Mouse (Mus musculus) neural tube, embryonic 11.5 days (tissue): ENCODE data around the gene Mia. TPM values are rescaled to one million over a fixed set of nuclear protein-coding genes. Genes with fewer than 3 reads are reported as not detected.

Source experiments
- ATAC-seq: fragments of 200-750 bp; cut with Nextera tagmentation; 2 replicates; pipeline ENCODE4 v1.8.0; 2017; ENCODE audit warnings: moderate number of reproducible peaks, mild to moderate bottlenecking, moderate TSS enrichment, moderate library complexity; ENCODE audit not compliant: insufficient read depth, low FRiP score, low TSS enrichment
- DNase-seq: peaks from one replicate; pipeline ENCODE4 v3.0.0-alpha.2; 2015; ENCODE audit warnings: low spot score
- H3K27ac ChIP-seq: fragments of 300-500 bp; sonication (generic); 2 replicates; pipeline ENCODE4 v1.5.1; 2014; ENCODE audit warnings: low read depth, mild to moderate bottlenecking, low read length
- H3K27me3 ChIP-seq: fragments of 300-500 bp; sonication (generic); 2 replicates; pipeline ENCODE4 v1.6.1; 2014; ENCODE audit warnings: mild to moderate bottlenecking, low read length, mixed read lengths; ENCODE audit not compliant: control insufficient read depth, insufficient read depth
- H3K36me3 ChIP-seq: fragments of 300-500 bp; sonication (generic); 2 replicates; pipeline ENCODE4 v1.6.1; 2014; ENCODE audit warnings: mild to moderate bottlenecking, low read length, moderate library complexity, mixed read lengths; ENCODE audit not compliant: control insufficient read depth, insufficient read depth
- H3K4me1 ChIP-seq: fragments of 300-500 bp; sonication (generic); 2 replicates; pipeline ENCODE4 v1.6.1; 2014; ENCODE audit warnings: low read length, mixed read lengths; ENCODE audit not compliant: control insufficient read depth, insufficient read depth
- H3K4me2 ChIP-seq: fragments of 300-500 bp; sonication (generic); 2 replicates; pipeline ENCODE4 v1.6.1; 2014; ENCODE audit warnings: low read depth, mild to moderate bottlenecking, moderate library complexity
- H3K4me3 ChIP-seq: fragments of 300-500 bp; sonication (generic); 2 replicates; pipeline ENCODE4 v1.5.1; 2014; ENCODE audit warnings: low read depth, low read length
- H3K9ac ChIP-seq: fragments of 300-500 bp; sonication (generic); 2 replicates; pipeline ENCODE4 v1.6.1; 2014; ENCODE audit warnings: mild to moderate bottlenecking, low read length
- H3K9me3 ChIP-seq: fragments of 300-500 bp; sonication (generic); 2 replicates; pipeline ENCODE4 v1.6.1; 2016; ENCODE audit warnings: low read length; ENCODE audit not compliant: control insufficient read depth
- WGBS: fragments of 180-500 bp; shearing (Covaris S2); extraction: QIAGEN DNeasy Blood & Tissue Kit; methylation state at CpG from one replicate; pipeline ENCODE4 v1.1.7; 2014; 5-methylcytosine and 5-hydroxymethylcytosine counted together
- polyA plus RNA-seq: library from polyadenylated mRNA; unstranded; fragments of >200 nt; fragmentation: Nextera tagmentation; extraction: Ambion mirVana; gene quantifications from 2 replicates; pipeline ENCODE4 v1.2.1, GENCODE M21; 2014

Mia gene
- polyA plus RNA-seq, 1 experiment from 2014 or later, result 0.60 TPM

- Histone ChIP-seq H3K27me3 (no peaks in the 10 kb centered on the region), H3K4me3 (peak within 1 kb of the TSS; percentile 72), H3K4me2 (peak within 1 kb of the TSS; percentile 63), H3K36me3 (0 out of 2 replicates have a peak, but pooled peaks cover 2% of the 10 kb centered on the region), H3K4me1 (peaks cover 20% of the 10 kb centered on the region), H3K27ac (peak within 1 kb of the TSS; percentile 94), H3K9ac (peak within 1 kb of the TSS; percentile 87), H3K9me3 (no peaks in the 10 kb centered on the region)
- ATAC-seq, result peak; percentile 77
- WGBS, result 2% methylated on average over 44 of the region's 61 CpGs
- DNase-seq, result peak; percentile 94
Observed at GRCm38 (mm10) chr7:27166614-27167474, 14.1 kb downstream of the Mia start, which contains the start of gene Egln2. Gene Egln2 (minus strand): TSS chr7:27166802.

GRCm38 (mm10) chr7:27166229-27166613, 14.7 kb downstream of the Mia start:
- Histone ChIP-seq H3K9me3 (no peaks in the 10 kb centered on the region), H3K36me3 (0 out of 2 replicates have a peak, but pooled peaks cover 3% of the 10 kb centered on the region), H3K4me1 (peaks cover 20% of the 10 kb centered on the region), H3K27me3 (no peaks in the 10 kb centered on the region), H3K4me2 (peak overlapping the region; percentile 63), H3K27ac (peak overlapping the region; percentile 94), H3K4me3 (peak overlapping the region; percentile 72), H3K9ac (peak overlapping the region; percentile 87)
- ATAC-seq, result peak; percentile 73
- peak; percentile 89 for DNase-seq
- under 1% methylated on average over 39 of the region's 43 CpGs for WGBS

- Histone ChIP-seq H3K36me3 (0 out of 2 replicates have a peak, but pooled peaks cover 3% of the 10 kb centered on the region), H3K27ac (peak overlapping the region; percentile 94), H3K9ac (peak overlapping the region; percentile 87), H3K4me2 (peak overlapping the region; percentile 63), H3K27me3 (no peaks in the 10 kb centered on the region), H3K9me3 (no peaks in the 10 kb centered on the region), H3K4me1 (peaks cover 20% of the 10 kb centered on the region), H3K4me3 (peak overlapping the region; percentile 72)
- DNase-seq, result peak; percentile 10
- no peak for ATAC-seq
- WGBS, result 8% methylated on average over 8 of the region's 8 CpGs
Observed at GRCm38 (mm10) chr7:27165696-27166095, 15.3 kb downstream of the Mia start.

GRCm38 (mm10) chr7:27165007-27165655, 15.8 kb downstream of the Mia start:
- 74% methylated on average over 23 of the region's 23 CpGs for WGBS
- peaks cover 20% of the 10 kb centered on the region for H3K4me1 ChIP-seq
- H3K36me3 ChIP-seq, result 0 out of 2 replicates have a peak, but pooled peaks cover 3% of the 10 kb centered on the region
- ATAC-seq (no peak), DNase-seq (peak; percentile 9)
- peak overlapping the region; percentile 87 for H3K9ac ChIP-seq
- peak overlapping the region; percentile 63 for H3K4me2 ChIP-seq
- H3K27me3 ChIP-seq, result no peaks in the 10 kb centered on the region
- no peaks in the 10 kb centered on the region for H3K9me3 ChIP-seq
- H3K27ac ChIP-seq, result no peak overlapping the region
- peak overlapping the region; percentile 72 for H3K4me3 ChIP-seq

- H3K36me3 ChIP-seq, result 0 out of 2 replicates have a peak, but pooled peaks cover 3% of the 10 kb centered on the region
- peak overlapping the region; percentile 13; the same call in 1 of the 2 replicates for H3K4me3 ChIP-seq
- WGBS, result 87% methylated on average over 33 of the region's 33 CpGs
- peak overlapping the region; percentile 87 for H3K9ac ChIP-seq
- H3K9me3 ChIP-seq, result no peaks in the 10 kb centered on the region
- peak overlapping the region; percentile 63 for H3K4me2 ChIP-seq
- H3K27me3 ChIP-seq, result no peaks in the 10 kb centered on the region
- ATAC-seq (no peak), DNase-seq (peak; percentile 9)
- peaks cover 20% of the 10 kb centered on the region for H3K4me1 ChIP-seq
- H3K27ac ChIP-seq, result no peak overlapping the region
Observed at GRCm38 (mm10) chr7:27164112-27164947, 16.6 kb downstream of the Mia start.

GRCm38 (mm10) chr7:27163450-27163805, 17.5 kb downstream of the Mia start:
- H3K4me2 ChIP-seq, result peak overlapping the region; percentile 63; the same call in 1 of the 2 replicates
- H3K27ac ChIP-seq, result no peak overlapping the region
- H3K27me3 ChIP-seq, result no peaks in the 10 kb centered on the region
- 86% methylated on average over 5 of the region's 5 CpGs for WGBS
- H3K9ac ChIP-seq, result no peak overlapping the region; the same call in 1 of the 2 replicates
- peaks cover 20% of the 10 kb centered on the region for H3K4me1 ChIP-seq
- H3K4me3 ChIP-seq, result no peak overlapping the region
- ATAC-seq (no peak), DNase-seq (no peak)
- no peaks in the 10 kb centered on the region for H3K9me3 ChIP-seq
- H3K36me3 ChIP-seq, result peaks cover 9% of the 10 kb centered on the region

DNA sequence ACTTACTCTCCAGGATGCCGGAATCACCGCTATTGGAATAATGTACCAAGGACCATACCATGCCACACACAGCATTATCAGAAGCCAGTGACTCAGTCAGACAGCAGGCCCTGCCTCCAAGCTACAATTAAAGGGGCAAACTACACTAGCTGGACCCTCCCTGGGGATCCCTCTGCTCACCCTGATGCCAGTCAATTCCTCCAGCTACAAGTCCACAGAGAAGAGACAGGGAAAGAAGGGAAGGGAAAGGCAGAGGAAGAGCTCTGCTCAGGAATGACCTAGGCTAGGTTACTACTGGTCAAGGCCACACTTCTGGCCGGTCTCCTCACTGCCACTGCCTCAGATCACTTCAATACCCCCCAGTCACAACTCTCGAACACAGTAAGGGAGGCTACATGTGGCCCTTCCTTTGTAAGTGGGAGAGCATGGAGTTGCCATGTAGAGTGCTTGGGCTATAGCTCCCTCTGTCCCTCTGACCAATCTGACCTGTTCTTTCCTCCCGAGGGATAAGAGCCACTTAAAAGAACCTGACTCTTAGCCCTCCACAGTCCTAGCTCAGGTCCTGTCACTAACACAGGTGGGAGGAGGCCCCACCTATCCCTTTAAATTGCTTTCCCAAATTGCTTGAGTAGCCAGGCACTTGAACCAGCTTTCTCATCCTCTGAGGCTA, 18.0 kb downstream of the Mia start:
- H3K9ac ChIP-seq, result no peak overlapping the region
- H3K27me3 ChIP-seq, result no peaks in the 10 kb centered on the region
- H3K9me3 ChIP-seq, result no peaks in the 10 kb centered on the region
- ATAC-seq (no peak), DNase-seq (no peak)
- no peak overlapping the region for H3K27ac ChIP-seq
- H3K4me3 ChIP-seq, result no peak overlapping the region
- WGBS, result 95% methylated on average over 5 of the region's 5 CpGs
- no peak overlapping the region for H3K4me2 ChIP-seq
- H3K4me1 ChIP-seq, result peaks cover 20% of the 10 kb centered on the region
- H3K36me3 ChIP-seq, result peaks cover 13% of the 10 kb centered on the region

DNA sequence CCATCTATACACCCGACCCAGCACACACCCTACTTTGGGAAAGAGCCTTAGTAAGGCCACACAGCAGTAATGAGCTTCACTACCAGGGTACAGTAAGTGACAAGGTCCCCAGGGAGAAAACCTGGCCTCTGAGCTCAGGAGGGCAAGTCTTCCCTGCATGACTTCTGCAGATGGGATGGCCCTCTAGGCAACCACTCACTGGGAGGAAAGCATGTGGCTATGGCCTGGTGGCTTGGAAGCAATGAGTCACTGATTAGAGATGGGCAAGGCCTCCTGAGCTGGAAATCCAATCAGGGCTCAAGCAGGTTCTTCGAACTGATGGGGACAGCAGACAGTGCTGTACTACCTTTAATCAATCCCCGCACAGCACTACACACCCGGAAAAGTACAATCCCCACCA, 19.2 kb downstream of the Mia start:
- no peak overlapping the region for H3K9ac ChIP-seq
- peaks cover 20% of the 10 kb centered on the region for H3K4me1 ChIP-seq
- no peak overlapping the region for H3K4me2 ChIP-seq
- peaks cover 17% of the 10 kb centered on the region for H3K36me3 ChIP-seq
- no peak overlapping the region for H3K27ac ChIP-seq
- no peak for DNase-seq
- no peaks in the 10 kb centered on the region for H3K9me3 ChIP-seq
- ATAC-seq, result no peak
- H3K27me3 ChIP-seq, result no peaks in the 10 kb centered on the region
- WGBS, result 77% methylated on average over 4 of the region's 4 CpGs
- H3K4me3 ChIP-seq, result no peak overlapping the region
